Mouse (Mus musculus) layer of hippocampus, postnatal 10 days (tissue): Measurements from ENCODE around the gene Plac9a. TPM values are rescaled to one million over a fixed set of nuclear protein-coding genes. Genes with fewer than 3 reads are reported as not detected.
"Not testable (repeated sequence)": the region's sequence is repeated elsewhere in the genome, so short reads cannot be mapped to it uniquely, and the experiment has no call there.

ENCODE experiments used
- DNase-seq, 2 experiments: peaks; one replicate each; pipeline ENCODE4 v3.0.0; 2021; ENCODE audit warnings: low spot score in 2 of 2
- total RNA-seq, 2 experiments: library from RNA; stranded (reverse); gene quantifications; 2 replicates each; pipeline ENCODE4 v1.2.3; 2021

Gene Plac9a
- total RNA-seq, 2 experiments from 2014 or later: 2.6 TPM; not detected in 1

- DNase-seq: no peak
Measured at GRCm38 (mm10) chr14:25866384-25866783, 36.5 kb downstream of the Plac9a start.

GRCm38 (mm10) chr14:25865251-25865650 lies 37.6 kb downstream of the Plac9a start:
- DNase-seq: no peak

- DNase-seq: no peak
Measured at GRCm38 (mm10) chr14:25863721-25864120, 39.2 kb downstream of the Plac9a start.

- DNase-seq: no peak
Measured at GRCm38 (mm10) chr14:25861771-25862530, 40.9 kb downstream of the Plac9a start.

DNA sequence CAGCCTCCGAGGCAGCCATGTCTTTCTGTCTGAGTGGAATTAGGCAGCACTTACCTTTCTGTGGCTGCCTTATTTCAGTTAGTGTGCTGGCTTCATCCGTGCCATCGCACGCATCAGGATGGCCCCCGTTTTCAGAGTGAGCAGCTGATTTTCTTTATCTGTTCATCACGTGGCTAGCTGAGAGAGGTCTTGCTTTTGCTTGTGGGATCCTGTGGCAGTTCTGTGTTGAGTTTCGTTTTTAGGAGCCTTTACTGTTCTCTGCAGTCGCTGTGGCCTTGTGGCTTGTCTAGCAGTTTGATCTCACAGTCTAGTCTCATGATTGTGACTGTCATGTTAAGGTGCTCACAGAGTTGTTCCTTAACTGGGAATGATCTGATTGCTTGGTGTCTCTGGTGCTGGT lies 45.0 kb downstream of the Plac9a start:
- DNase-seq: no peak

DNA sequence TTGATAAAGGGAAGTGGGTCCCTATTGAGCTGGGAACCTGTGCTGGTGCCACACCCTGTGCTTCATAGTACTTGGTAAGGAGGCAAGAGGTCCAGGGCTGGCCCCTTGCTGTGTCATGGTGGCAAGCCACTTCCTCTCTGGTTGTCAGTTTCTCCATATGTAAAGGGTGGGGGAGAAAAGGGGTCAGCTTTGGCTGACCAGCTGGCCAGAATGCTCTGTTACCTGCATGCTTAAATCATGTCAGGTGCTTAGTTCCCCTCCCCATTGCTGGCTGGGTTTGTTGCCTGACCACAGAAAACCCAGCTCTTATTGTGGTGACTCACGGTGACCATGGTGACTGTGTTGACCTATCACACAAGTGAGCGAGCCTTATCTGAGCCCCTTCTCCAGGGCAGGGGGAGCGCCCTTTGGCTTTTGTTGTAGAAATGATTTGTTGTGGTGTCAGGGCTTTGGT lies 45.7 kb downstream of the Plac9a start:
- DNase-seq: no peak

GRCm38 (mm10) chr14:25855241-25855885 lies 47.5 kb downstream of the Plac9a start:
- DNase-seq: no peak

GRCm38 (mm10) chr14:25853717-25854452 lies 49.0 kb downstream of the Plac9a start:
- DNase-seq: no peak

GRCm38 (mm10) chr14:25853295-25853694 lies 49.6 kb downstream of the Plac9a start:
- DNase-seq: no peak

DNA sequence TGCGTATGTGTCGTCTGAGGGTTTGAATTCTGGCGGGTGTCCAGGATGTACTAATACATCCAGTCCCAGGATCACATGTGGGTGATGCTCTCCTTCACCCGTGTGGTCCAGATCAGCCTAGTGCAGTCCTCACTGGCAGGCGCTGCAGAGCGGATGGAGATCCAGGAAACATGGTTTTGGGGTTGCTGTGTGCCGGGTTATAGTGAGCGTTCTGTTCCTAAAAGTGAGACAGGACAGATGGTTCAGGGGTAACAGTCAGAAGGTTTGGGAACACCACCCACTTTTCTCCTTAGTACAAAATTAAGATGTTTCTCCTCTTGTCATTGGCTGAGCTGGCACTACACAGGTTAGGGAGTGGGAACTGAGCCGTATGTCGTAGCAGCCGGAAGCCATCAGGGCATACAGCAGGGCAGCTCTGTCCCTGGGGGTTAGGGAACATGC lies 50.8 kb downstream of the Plac9a start:
- no peak for DNase-seq

DNA sequence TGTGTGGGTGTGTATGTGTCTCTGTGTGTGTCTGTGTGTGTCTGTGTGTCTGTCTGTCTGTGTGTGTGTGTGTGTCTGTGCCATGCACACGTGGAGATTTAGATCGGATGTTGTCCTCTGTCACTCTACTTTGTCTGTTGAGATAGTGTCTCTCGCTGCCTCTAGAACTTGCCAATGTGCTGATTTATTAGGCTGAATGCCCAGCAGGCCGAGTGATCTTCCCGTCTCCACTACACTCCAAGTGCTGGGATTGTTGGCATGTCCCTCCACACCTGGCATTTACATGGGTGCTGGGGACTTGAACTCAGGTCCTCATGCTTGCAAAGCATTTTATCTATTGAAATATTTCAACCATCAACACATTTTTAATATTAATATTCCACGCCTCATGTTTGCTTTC lies 51.7 kb downstream of the Plac9a start:
- no peak for DNase-seq

GRCm38 (mm10) chr14:25850433-25850832 lies 52.5 kb downstream of the Plac9a start:
- no peak for DNase-seq

- not testable (repeated sequence) for DNase-seq
Measured at GRCm38 (mm10) chr14:25848708-25849107, 54.2 kb downstream of the Plac9a start.

GRCm38 (mm10) chr14:25848237-25848636 lies 54.7 kb downstream of the Plac9a start:
- DNase-seq: no peak

DNA sequence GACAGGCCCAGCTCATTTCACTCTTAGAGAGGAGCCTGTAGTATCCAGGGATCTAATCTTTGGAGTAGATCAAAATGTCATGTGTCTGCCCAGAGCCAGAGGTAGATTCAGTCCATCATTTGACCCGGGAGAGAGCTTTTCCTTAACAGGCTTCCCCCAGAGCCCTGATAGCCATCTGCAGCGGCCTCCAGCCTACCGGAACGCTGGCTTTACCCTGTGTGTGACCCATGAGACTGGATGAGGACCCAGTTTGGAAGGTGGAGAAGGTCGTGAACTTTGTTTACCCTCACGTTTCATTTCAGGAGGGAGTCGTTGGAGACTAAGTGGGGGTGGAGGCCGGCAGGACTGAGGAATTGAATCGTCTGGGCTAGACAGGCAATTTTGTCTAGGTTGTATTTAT lies 55.2 kb downstream of the Plac9a start:
- no peak for DNase-seq

- DNase-seq: no peak
Measured at GRCm38 (mm10) chr14:25846516-25846915, 56.4 kb downstream of the Plac9a start.

DNA sequence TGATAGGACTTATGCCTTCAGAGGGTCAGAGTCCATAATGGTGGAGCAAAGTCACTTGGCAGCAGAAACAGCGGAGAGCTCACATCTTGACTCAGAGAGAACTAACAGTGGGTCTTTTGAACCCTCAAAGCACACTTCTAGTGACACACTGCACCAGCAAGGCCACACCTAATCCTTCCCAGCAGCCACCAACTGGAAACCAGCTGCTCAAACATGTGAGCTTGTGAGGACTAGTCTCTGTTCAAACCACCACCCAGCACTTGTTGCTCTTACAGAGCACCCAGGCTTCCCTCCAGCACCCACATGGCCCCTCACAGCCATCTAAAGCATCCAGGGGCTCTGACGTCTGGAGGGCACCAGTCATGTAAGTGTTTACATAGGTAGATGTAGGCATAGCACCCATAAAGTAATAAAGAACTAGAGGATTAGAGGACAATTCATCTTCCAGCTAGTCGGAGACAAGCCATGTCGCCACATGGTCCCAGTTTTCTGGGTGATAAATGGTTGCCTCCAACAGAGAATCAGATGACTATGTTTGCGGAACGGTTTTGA lies 57.0 kb downstream of the Plac9a start:
- no peak for DNase-seq

DNA sequence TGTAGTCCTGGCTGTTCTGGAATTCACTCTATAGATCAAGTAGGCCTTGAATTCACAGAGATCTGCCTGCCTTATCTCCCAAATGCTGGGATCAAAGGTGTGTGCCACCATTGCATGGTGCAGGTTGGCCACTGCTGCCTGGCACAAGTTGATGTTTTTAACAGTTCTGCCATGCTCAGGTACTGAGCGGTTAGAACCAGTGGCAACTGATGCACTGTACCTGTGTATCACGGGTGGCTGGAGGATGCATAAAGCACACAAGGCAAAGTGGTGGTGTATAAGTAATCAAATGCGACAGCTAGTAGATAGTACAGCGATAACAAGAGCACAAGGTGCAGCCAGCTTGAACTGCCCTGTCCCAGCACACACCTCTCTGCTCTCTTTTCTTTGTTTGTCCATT lies 58.5 kb downstream of the Plac9a start:
- DNase-seq: no peak

DNA sequence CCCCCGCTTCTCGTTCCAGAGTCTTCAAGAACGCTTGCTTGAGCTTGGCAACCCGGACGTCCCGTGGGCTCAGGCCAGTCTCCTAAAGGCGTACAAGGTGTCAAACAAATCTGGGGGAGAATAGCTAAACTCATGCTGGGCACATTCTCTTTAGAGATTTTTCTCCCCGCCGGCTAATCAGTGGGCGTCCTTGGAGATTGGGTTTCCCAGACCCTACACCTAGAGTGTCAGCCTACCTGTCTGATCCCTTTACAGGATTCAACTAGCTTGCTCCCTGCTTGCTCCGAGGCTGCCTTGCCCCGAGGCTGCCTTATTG lies 60.3 kb downstream of the Plac9a start:
- no peak for DNase-seq

GRCm38 (mm10) chr14:25841991-25842687 lies 60.8 kb downstream of the Plac9a start, which contains the start of gene Anxa11:
TSS of gene Anxa11 (plus strand) at chr14:25842156.
- peak; percentile 53 to 66 for DNase-seq

DNA sequence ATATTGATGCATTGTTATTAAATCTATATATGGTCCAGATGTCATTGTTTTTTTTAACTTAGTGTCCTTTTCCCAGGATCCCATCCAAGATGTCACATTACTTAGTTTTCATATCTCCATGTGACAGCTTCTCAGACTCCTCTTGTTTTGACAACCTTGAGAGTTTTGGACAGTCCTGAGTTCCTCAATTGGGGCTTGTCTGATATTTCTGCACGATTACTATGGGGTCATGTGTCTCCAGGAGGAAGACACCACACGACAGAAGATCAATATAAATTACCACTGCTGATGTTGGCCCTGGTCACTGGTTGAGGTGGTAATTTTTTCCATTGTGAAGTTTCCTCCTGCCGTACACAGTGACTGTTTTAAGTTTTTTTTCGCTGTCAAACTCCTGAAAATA lies 61.3 kb downstream of the Plac9a start:
- DNase-seq: no peak
